Mouse (Mus musculus) myocyte (in vitro differentiated cells): ENCODE measurements around the gene Ppp1r13b.

Experiments
- MAX ChIP-seq: IDR thresholded peaks from one replicate; pipeline ENCODE4 v1.6.1; 2011; ENCODE audit warnings: low read depth, mild to moderate bottlenecking, control low read depth
- MYOD1 ChIP-seq, 3 experiments: IDR thresholded peaks; one replicate each; pipeline ENCODE4 v1.6.1; 2011; ENCODE audit warnings: control low read depth in 2 of 3, low read depth in 2 of 3, mild to moderate bottlenecking in 2 of 3, moderate library complexity in 1 of 3; ENCODE audit not compliant: insufficient read length in 2 of 3, control insufficient read depth in 1 of 3
- MYOG ChIP-seq, 3 experiments: IDR thresholded peaks; one replicate each; pipeline ENCODE4 v1.6.1; 2011; ENCODE audit warnings: control low read depth in 2 of 3, low read depth in 2 of 3, mild to moderate bottlenecking in 2 of 3; ENCODE audit not compliant: insufficient read length in 2 of 3, control insufficient read depth in 1 of 3, insufficient read depth in 1 of 3
- POLR2A ChIP-seq: IDR thresholded peaks from one replicate; pipeline ENCODE4 v1.6.1; 2011; ENCODE audit warnings: low read depth, mild to moderate bottlenecking, control low read depth, moderate library complexity; ENCODE audit not compliant: insufficient read length
- REST ChIP-seq: IDR thresholded peaks from one replicate; pipeline ENCODE4 v1.6.1; 2011; ENCODE audit warnings: mild to moderate bottlenecking, control low read depth, moderate library complexity; ENCODE audit not compliant: insufficient read depth, insufficient read length
- SRF ChIP-seq: IDR thresholded peaks from one replicate; pipeline ENCODE4 v1.6.1; 2011; ENCODE audit warnings: low read depth; ENCODE audit not compliant: control insufficient read depth, insufficient read length
- USF1 ChIP-seq: IDR thresholded peaks from one replicate; pipeline ENCODE4 v1.6.1; 2011; ENCODE audit warnings: low read depth, mild to moderate bottlenecking, control low read depth, moderate library complexity

GRCm38 (mm10) chr12:111812075-111812474 is 95.8 kb downstream of the Ppp1r13b start:
- TF ChIP-seq USF1 (no peak), POLR2A (no peak), MYOD1 (IDR thresholded peaks at IDR 0.05; ENCODE audit: control insufficient read depth in 1 of 3, insufficient read length in 2 of 3, low read depth in 2 of 3) (no peak), MAX (no peak), SRF (no peak), MYOG (IDR thresholded peaks at IDR 0.05; ENCODE audit: control insufficient read depth in 1 of 3, insufficient read depth in 1 of 3, insufficient read length in 2 of 3, low read depth in 2 of 3) (no peak), REST (no peak)
